Mouse (Mus musculus) MEL (cell line): ENCODE results near the gene Chst15. TPM values are rescaled to one million over a fixed set of nuclear protein-coding genes. Genes with fewer than 3 reads are reported as not detected.

Source experiments
- DNase-seq: peaks from one replicate; pipeline ENCODE4 v3.0.0; 2011; ENCODE audit warnings: low read depth, low spot score
- H3K27ac ChIP-seq: 2 replicates; pipeline ENCODE4 v1.5.1; 2012; ENCODE audit warnings: low read depth, mild to moderate bottlenecking, control low read depth, low read length, moderate library complexity; ENCODE audit not compliant: control insufficient read depth
- H3K27me3 ChIP-seq, 2 experiments: fragments of 150-350 bp in 1 of 2; sonication (generic) in 1 of 2; 2 replicates each; pipeline ENCODE4 v1.6.1; 2012; ENCODE audit warnings: low read length in 2 of 2, mild to moderate bottlenecking in 2 of 2, improper control_type of control experiment in 1 of 2, moderate library complexity in 1 of 2; ENCODE audit not compliant: insufficient read depth in 2 of 2, control insufficient read depth in 1 of 2
- H3K36me3 ChIP-seq, 2 experiments: 2 replicates each; pipeline ENCODE4 v1.6.1; 2012 to 2014; ENCODE audit warnings: low read length in 2 of 2, improper control_type of control experiment in 1 of 2, inconsistent platforms in 1 of 2, mild to moderate bottlenecking in 1 of 2; ENCODE audit not compliant: insufficient read depth in 2 of 2, control insufficient read depth in 1 of 2
- H3K4me1 ChIP-seq, 2 experiments: fragments of 150-350 bp in 1 of 2; sonication (generic) in 1 of 2; 2 replicates each; pipeline ENCODE4 v1.6.1; 2012; ENCODE audit warnings: low read length in 2 of 2, improper control_type of control experiment in 1 of 2, mild to moderate bottlenecking in 1 of 2; ENCODE audit not compliant: insufficient read depth in 2 of 2, control insufficient read depth in 1 of 2
- H3K4me3 ChIP-seq, 2 experiments: fragments of 150-350 bp in 1 of 2; sonication (generic) in 1 of 2; 2 replicates each; pipeline ENCODE4 v1.5.1; 2012; ENCODE audit warnings: low read depth in 2 of 2, low read length in 2 of 2, mild to moderate bottlenecking in 2 of 2, moderate library complexity in 2 of 2, control low read depth in 1 of 2, improper control_type of control experiment in 1 of 2; ENCODE audit not compliant: control insufficient read depth in 1 of 2, insufficient read depth in 1 of 2
- H3K79me2 ChIP-seq: 2 replicates; pipeline ENCODE4 v1.6.1; 2012; ENCODE audit warnings: mild to moderate bottlenecking, low read length, moderate library complexity; ENCODE audit not compliant: control insufficient read depth, poor library complexity, insufficient read depth
- H3K9ac ChIP-seq: 2 replicates; pipeline ENCODE4 v1.6.1; 2012; ENCODE audit warnings: low read depth, mild to moderate bottlenecking, control low read depth, low read length, moderate library complexity; ENCODE audit not compliant: control insufficient read depth, poor library complexity, severe bottlenecking
- H3K9me3 ChIP-seq: fragments of 150-350 bp; sonication (generic); replicated peaks from 2 replicates; pipeline ENCODE4 v1.6.1; 2012; ENCODE audit warnings: mild to moderate bottlenecking, low read length, improper control_type of control experiment, moderate library complexity; ENCODE audit not compliant: insufficient read depth
- BHLHE40 ChIP-seq: IDR thresholded peaks from 2 replicates; pipeline ENCODE4 v1.6.1; 2012; ENCODE audit warnings: low read depth, mild to moderate bottlenecking, inconsistent platforms, low read length, improper control_type of control experiment, borderline replicate concordance
- CHD2 ChIP-seq: IDR thresholded peaks from 2 replicates; pipeline ENCODE4 v1.6.1; 2011; ENCODE audit warnings: low read length, improper control_type of control experiment
- CTCF ChIP-seq, 3 experiments: IDR thresholded peaks in 2 of 3; conservative IDR thresholded peaks in 1 of 3; 2 replicates each; pipeline ENCODE4 v1.5.1; 2011 to 2012; ENCODE audit warnings: low read length in 3 of 3, low read depth in 2 of 3, mild to moderate bottlenecking in 2 of 3, improper control_type of control experiment in 1 of 3, inconsistent platforms in 1 of 3, mixed read lengths in 1 of 3, moderate library complexity in 1 of 3; ENCODE audit not compliant: control insufficient read depth in 1 of 3, insufficient read depth in 1 of 3, poor library complexity in 1 of 3, severe bottlenecking in 1 of 3
- E2F4 ChIP-seq: IDR thresholded peaks from 2 replicates; pipeline ENCODE4 v1.6.1; 2011; ENCODE audit warnings: low read depth, low read length, improper control_type of control experiment, borderline replicate concordance
- ELF1 ChIP-seq: IDR thresholded peaks from 2 replicates; pipeline ENCODE4 v1.6.1; 2014; ENCODE audit warnings: low read depth, mild to moderate bottlenecking, inconsistent platforms, low read length, improper control_type of control experiment, moderate library complexity
- EP300 ChIP-seq, 2 experiments: IDR thresholded peaks; 2 replicates each; pipeline ENCODE4 v1.6.1; 2011; ENCODE audit warnings: improper control_type of control experiment in 2 of 2, low read length in 2 of 2, low read depth in 1 of 2, mild to moderate bottlenecking in 1 of 2
- ETS1 ChIP-seq: IDR thresholded peaks from 2 replicates; pipeline ENCODE4 v1.6.1; 2012; ENCODE audit warnings: low read depth, mild to moderate bottlenecking, inconsistent platforms, low read length, improper control_type of control experiment, moderate library complexity
- GABPA ChIP-seq: IDR thresholded peaks from 2 replicates; pipeline ENCODE4 v1.6.1; 2012; ENCODE audit warnings: low read depth, mild to moderate bottlenecking, inconsistent platforms, low read length, improper control_type of control experiment, moderate library complexity
- GATA1 ChIP-seq: IDR thresholded peaks from 2 replicates; pipeline ENCODE4 v1.6.1; 2011; ENCODE audit warnings: low read depth, low read length, improper control_type of control experiment
- HCFC1 ChIP-seq: IDR thresholded peaks from 2 replicates; pipeline ENCODE4 v1.6.1; 2012; ENCODE audit warnings: low read depth, mild to moderate bottlenecking, inconsistent platforms, low read length, improper control_type of control experiment, moderate library complexity
- JUND ChIP-seq: IDR thresholded peaks from 2 replicates; pipeline ENCODE4 v1.6.1; 2011; ENCODE audit warnings: low read depth, mild to moderate bottlenecking, improper control_type of control experiment, low read length
- KAT2A ChIP-seq: conservative IDR thresholded peaks from 2 replicates; pipeline ENCODE4 v1.6.1; 2012; ENCODE audit warnings: low read depth, low read length, improper control_type of control experiment, inconsistent platforms
- MAFK ChIP-seq: IDR thresholded peaks from 2 replicates; pipeline ENCODE4 v1.6.1; 2011; ENCODE audit warnings: low read depth, mild to moderate bottlenecking, low read length, improper control_type of control experiment, borderline replicate concordance
- MAX ChIP-seq: IDR thresholded peaks from 2 replicates; pipeline ENCODE4 v1.6.1; 2011; ENCODE audit warnings: low read length, improper control_type of control experiment
- MAZ ChIP-seq: IDR thresholded peaks from 2 replicates; pipeline ENCODE4 v1.6.1; 2012; ENCODE audit warnings: low read depth, mild to moderate bottlenecking, inconsistent platforms, low read length, improper control_type of control experiment
- MEF2A ChIP-seq: IDR thresholded peaks from 2 replicates; pipeline ENCODE4 v1.6.1; 2014; ENCODE audit warnings: low read depth, mild to moderate bottlenecking, inconsistent platforms, low read length, improper control_type of control experiment; ENCODE audit not compliant: poor library complexity, insufficient replicate concordance, severe bottlenecking; ENCODE audit errors: extremely low read depth
- MXI1 ChIP-seq: IDR thresholded peaks from 2 replicates; pipeline ENCODE4 v1.6.1; 2011; ENCODE audit warnings: mild to moderate bottlenecking, low read depth, low read length, improper control_type of control experiment
- MYB ChIP-seq: IDR thresholded peaks from 2 replicates; pipeline ENCODE4 v1.6.1; 2011; ENCODE audit warnings: mild to moderate bottlenecking, low read depth, low read length, improper control_type of control experiment
- MYC ChIP-seq: IDR thresholded peaks from 2 replicates; pipeline ENCODE4 v1.6.1; 2011; ENCODE audit warnings: low read depth, mild to moderate bottlenecking, low read length, improper control_type of control experiment, moderate library complexity
- NELFE ChIP-seq: IDR thresholded peaks from 2 replicates; pipeline ENCODE4 v1.6.1; 2011; ENCODE audit warnings: low read depth, low read length, improper control_type of control experiment
- NRF1 ChIP-seq: IDR thresholded peaks from 2 replicates; pipeline ENCODE4 v1.6.1; 2014; ENCODE audit warnings: low read depth, mild to moderate bottlenecking, inconsistent platforms, low read length, improper control_type of control experiment, moderate library complexity; ENCODE audit not compliant: poor library complexity, insufficient read depth, severe bottlenecking
- POLR2A ChIP-seq, 2 experiments: IDR thresholded peaks; 2 replicates each; pipeline ENCODE4 v1.6.1; 2011 to 2012; ENCODE audit warnings: low read length in 2 of 2, mild to moderate bottlenecking in 2 of 2, control low read depth in 1 of 2, improper control_type of control experiment in 1 of 2, low read depth in 1 of 2, moderate library complexity in 1 of 2; ENCODE audit not compliant: control insufficient read depth in 1 of 2, insufficient read depth in 1 of 2, poor library complexity in 1 of 2
- POLR2AphosphoS2 ChIP-seq: IDR thresholded peaks from 2 replicates; pipeline ENCODE4 v1.6.1; 2011; ENCODE audit warnings: low read length, improper control_type of control experiment
- POLR2AphosphoS5 ChIP-seq: IDR thresholded peaks from 2 replicates; pipeline ENCODE4 v1.6.1; 2012; ENCODE audit warnings: low read depth, borderline replicate concordance, mild to moderate bottlenecking, inconsistent platforms, low read length, moderate library complexity, mixed read lengths
- RAD21 ChIP-seq: IDR thresholded peaks from 2 replicates; pipeline ENCODE4 v1.6.1; 2011; ENCODE audit warnings: mild to moderate bottlenecking, low read depth, low read length, improper control_type of control experiment
- SIN3A ChIP-seq: IDR thresholded peaks from 2 replicates; pipeline ENCODE4 v1.6.1; 2012; ENCODE audit warnings: low read length, improper control_type of control experiment, inconsistent platforms
- SMC3 ChIP-seq: IDR thresholded peaks from 2 replicates; pipeline ENCODE4 v1.6.1; 2011; ENCODE audit warnings: low read depth, low read length, improper control_type of control experiment
- TAL1 ChIP-seq: IDR thresholded peaks from 2 replicates; pipeline ENCODE4 v1.6.1; 2012; ENCODE audit warnings: mild to moderate bottlenecking, inconsistent platforms, low read length, moderate library complexity, mixed read lengths
- TBP ChIP-seq: IDR thresholded peaks from 2 replicates; pipeline ENCODE4 v1.8.0; 2011; ENCODE audit warnings: low read depth, low read length, improper control_type of control experiment
- TCF12 ChIP-seq: IDR thresholded peaks from 2 replicates; pipeline ENCODE4 v1.6.1; 2014; ENCODE audit warnings: low read depth, mild to moderate bottlenecking, inconsistent platforms, low read length, improper control_type of control experiment, moderate library complexity
- USF1 ChIP-seq: IDR thresholded peaks from 2 replicates; pipeline ENCODE4 v1.6.1; 2014; ENCODE audit warnings: low read depth, mild to moderate bottlenecking, inconsistent platforms, low read length, improper control_type of control experiment, moderate library complexity
- USF2 ChIP-seq, 2 experiments: IDR thresholded peaks; 2 replicates each; pipeline ENCODE4 v1.6.1; 2011 to 2012; ENCODE audit warnings: improper control_type of control experiment in 2 of 2, low read length in 2 of 2, borderline replicate concordance in 1 of 2, inconsistent platforms in 1 of 2, low read depth in 1 of 2, mild to moderate bottlenecking in 1 of 2; ENCODE audit not compliant: insufficient read depth in 1 of 2
- ZC3H11A ChIP-seq: IDR thresholded peaks from 2 replicates; pipeline ENCODE4 v1.6.1; 2012; ENCODE audit warnings: low read depth, mild to moderate bottlenecking, inconsistent platforms, low read length, improper control_type of control experiment
- ZKSCAN1 ChIP-seq: IDR thresholded peaks from 2 replicates; pipeline ENCODE4 v1.6.1; 2012; ENCODE audit warnings: low read depth, mild to moderate bottlenecking, inconsistent platforms, low read length, improper control_type of control experiment, moderate library complexity
- ZMIZ1 ChIP-seq: IDR thresholded peaks from 2 replicates; pipeline ENCODE4 v1.6.1; 2012; ENCODE audit warnings: low read depth, mild to moderate bottlenecking, inconsistent platforms, low read length, improper control_type of control experiment, moderate library complexity
- ZNF384 ChIP-seq: IDR thresholded peaks from 2 replicates; pipeline ENCODE4 v1.6.1; 2012; ENCODE audit warnings: low read depth, mild to moderate bottlenecking, inconsistent platforms, low read length, improper control_type of control experiment
- polyA plus RNA-seq, 2 experiments: library from polyadenylated mRNA; stranded (reverse) in 1 of 2; unstranded in 1 of 2; fragments of >175 nt in 1 of 2; fragments of >200 nt in 1 of 2; gene quantifications; 2 replicates each; pipeline versions ENCODE4 v1.2.1 to v1.2.4; 2012; ENCODE audit warnings: low replicate concordance in 2 of 2, low read depth in 1 of 2; ENCODE audit not compliant: insufficient read length in 2 of 2, insufficient read depth in 1 of 2, missing spikeins in 1 of 2
- total RNA-seq: library from RNA; depleted of rRNA; stranded (reverse); fragments of 300-350 nt; gene quantifications from 2 replicates; pipeline ENCODE4 v1.2.3, GENCODE M21; 2012; rRNA removed

The Chst15 gene
- total RNA-seq = 14.3 and 14.9 TPM in 2 replicates
- 10 to 100 TPM in 1 of 2 experiments, not detected in 1; 18.1 TPM for polyA plus RNA-seq

GRCm38 (mm10) chr7:132317036-132317541, at the start of gene Chst15:
TSS of gene Chst15 (minus strand) at chr7:132317228.
- Histone ChIP-seq H3K27me3 (no peaks in the 10 kb centered on the region), H3K9ac (peak within 1 kb of the TSS; percentile 91), H3K4me1 (peaks cover 17 to 47% of the 10 kb centered on the region in 2 experiments), H3K27ac (peak within 1 kb of the TSS; percentile 66), H3K9me3 (no peaks in the 10 kb centered on the region), H3K36me3 (peaks cover 0 to 33% of the 10 kb centered on the region in 2 experiments; a peak in 3 of 4 replicates), H3K4me3 (peak within 1 kb of the TSS; percentile 96 to 97), H3K79me2 (peaks cover 49% of the 10 kb centered on the region)
- peak; percentile 94 for DNase-seq
- TF ChIP-seq KAT2A (no peak), CHD2 (no peak), RAD21 (no peak), ETS1 (peak; percentile 19; the same call in 1 of the 2 replicates), GATA1 (no peak), ELF1 (0 out of 2 replicates have a peak, but pooled peaks have one; percentile 10), USF1 (no peak), HCFC1 (peak; percentile 39; the same call in 1 of the 2 replicates), TCF12 (peak; percentile 47; the same call in 1 of the 2 replicates), MYC (no peak), ZC3H11A (no peak), MAX (0 out of 2 replicates have a peak, but pooled peaks have one; percentile 59), USF2 (IDR thresholded peaks at IDR 0.05; ENCODE audit: borderline replicate concordance in 1 of 2, insufficient read depth in 1 of 2, low read depth in 1 of 2, low read length in 2 of 2) (no peak), GABPA (no peak; the same call in 1 of the 2 replicates), NELFE (peak; percentile 70), CTCF (IDR thresholded peaks at IDR 0.05 in 2 of 3, conservative IDR thresholded peaks at IDR 0.05 in 1 of 3; ENCODE audit: control insufficient read depth in 1 of 3, insufficient read depth in 1 of 3, low read depth in 2 of 3, low read length in 3 of 3, poor library complexity in 1 of 3, severe bottlenecking in 1 of 3) (no peak), POLR2A (IDR thresholded peaks at IDR 0.05; ENCODE audit: control insufficient read depth in 1 of 2, insufficient read depth in 1 of 2, low read depth in 1 of 2, low read length in 2 of 2, poor library complexity in 1 of 2) (peak; percentile 62 to 74; a peak in 2 of 4 replicates), POLR2AphosphoS5 (no peak), ZNF384 (no peak), POLR2AphosphoS2 (peak; percentile 72; the same call in 1 of the 2 replicates), MYB (no peak), ZKSCAN1 (no peak), BHLHE40 (0 out of 2 replicates have a peak, but pooled peaks have one; percentile 15), JUND (no peak), SMC3 (no peak), TBP (no peak; the same call in 1 of the 2 replicates), E2F4 (no peak), MEF2A (0 out of 2 replicates have a peak, but pooled peaks have one; percentile 4), ZMIZ1 (no peak; the same call in 1 of the 2 replicates), TAL1 (no peak), NRF1 (peak; percentile 43; the same call in 1 of the 2 replicates), MAFK (no peak), MXI1 (peak; percentile 82), MAZ (no peak), EP300 (IDR thresholded peaks at IDR 0.05; ENCODE audit: low read depth in 1 of 2, low read length in 2 of 2) (no peak), SIN3A (peak; percentile 86; the same call in 1 of the 2 replicates)
